Mouse (Mus musculus) cerebellum, adult 2 months (tissue): ENCODE data around the gene Hadhb. TPM values are rescaled to one million over a fixed set of nuclear protein-coding genes. Genes with fewer than 3 reads are reported as not detected.

Experiments used
- DNase-seq, 2 experiments: peaks; one replicate each; pipeline ENCODE4 v3.0.0; 2021
- H3K27ac ChIP-seq: fragments of 200-500 bp; 2 replicates; pipeline ENCODE4 v1.5.1; 2012; ENCODE audit warnings: low read length, control low read depth, inconsistent platforms; ENCODE audit not compliant: insufficient read depth
- H3K27me3 ChIP-seq: fragments of 200-500 bp; 2 replicates; pipeline ENCODE4 v1.6.1; 2012; ENCODE audit warnings: inconsistent platforms, mild to moderate bottlenecking, low read length, moderate library complexity; ENCODE audit not compliant: control insufficient read depth, insufficient read depth
- H3K4me1 ChIP-seq: fragments of 200-500 bp; 2 replicates; pipeline ENCODE4 v1.6.1; 2011; ENCODE audit warnings: low read length; ENCODE audit not compliant: control insufficient read depth, insufficient read depth
- H3K4me3 ChIP-seq: fragments of 200-500 bp; replicated peaks from 2 replicates; pipeline ENCODE3; 2011; ENCODE audit warnings: mild to moderate bottlenecking, low read depth, low read length, control low read depth; ENCODE audit not compliant: insufficient read depth
- CTCF ChIP-seq: fragments of 200-500 bp; IDR thresholded peaks from 2 replicates; pipeline ENCODE4 v1.5.1; 2011; ENCODE audit warnings: low read depth, mild to moderate bottlenecking, control low read depth, low read length, moderate library complexity, borderline replicate concordance; ENCODE audit not compliant: insufficient read depth
- POLR2A ChIP-seq: fragments of 200-500 bp; IDR thresholded peaks from 2 replicates; pipeline ENCODE4 v1.6.1; 2011; ENCODE audit warnings: low read length, control low read depth, borderline replicate concordance; ENCODE audit not compliant: insufficient read depth
- WGBS: fragments of 180-500 bp; shearing (Covaris S2); methylation state at CpG from one replicate; pipeline ENCODE4 v1.1.7; 2018; 5-methylcytosine and 5-hydroxymethylcytosine counted together
- polyA plus RNA-seq: library from polyadenylated mRNA; depleted of rRNA; stranded (reverse); fragments of >200 nt; gene quantifications from 2 replicates; pipeline ENCODE4 v1.2.3, GENCODE M21; 2012; rRNA removed

Gene Hadhb
- polyA plus RNA-seq, 1 experiment = 148 TPM

GRCm38 (mm10) chr5:30232271-30232971 lies 77.4 kb downstream of the Hadhb start, which contains the start of gene Selenoi:
Selenoi (plus strand) TSS chr5:30232581.
- 2% methylated on average over 71 of the region's 71 CpGs for WGBS
- TF ChIP-seq CTCF (no peak), POLR2A (peak; percentile 94)
- Histone ChIP-seq H3K4me3 (peak within 1 kb of the TSS; percentile 78), H3K27me3 (no peaks in the 10 kb centered on the region), H3K4me1 (peaks cover 2% of the 10 kb centered on the region; the same call in 1 of the 2 replicates), H3K27ac (peak within 1 kb of the TSS; percentile 49)
- peak; percentile 100 for DNase-seq

DNA sequence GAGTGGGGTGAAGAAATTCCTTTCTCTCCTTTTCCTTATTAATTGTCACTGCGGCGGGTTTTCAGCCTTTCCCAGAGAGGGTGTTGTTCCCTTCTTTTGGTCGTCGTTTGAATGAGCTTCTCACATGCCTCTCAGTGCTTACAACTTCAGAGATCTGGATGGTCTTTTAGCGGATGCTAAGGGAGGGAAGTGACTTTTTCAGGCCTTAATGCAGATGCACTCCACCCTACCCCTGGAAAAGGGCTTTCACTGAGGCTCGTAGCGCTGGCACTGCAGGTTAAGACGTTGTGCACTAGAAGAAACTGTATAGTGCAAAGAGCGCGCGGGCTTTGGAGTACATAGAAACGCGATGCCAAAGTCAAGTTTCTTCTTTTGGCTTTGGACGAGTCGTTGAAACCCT lies 78.0 kb downstream of the Hadhb start:
- DNase-seq = peak in 1 of 2 experiments; percentile 26
- TF ChIP-seq POLR2A (no peak), CTCF (no peak)
- Histone ChIP-seq H3K27me3 (no peaks in the 10 kb centered on the region), H3K27ac (peak overlapping the region; percentile 17; the same call in 1 of the 2 replicates), H3K4me1 (peaks cover 2% of the 10 kb centered on the region; the same call in 1 of the 2 replicates), H3K4me3 (peak overlapping the region; percentile 64)
- under 1% methylated on average over 15 of the region's 15 CpGs for WGBS

DNA sequence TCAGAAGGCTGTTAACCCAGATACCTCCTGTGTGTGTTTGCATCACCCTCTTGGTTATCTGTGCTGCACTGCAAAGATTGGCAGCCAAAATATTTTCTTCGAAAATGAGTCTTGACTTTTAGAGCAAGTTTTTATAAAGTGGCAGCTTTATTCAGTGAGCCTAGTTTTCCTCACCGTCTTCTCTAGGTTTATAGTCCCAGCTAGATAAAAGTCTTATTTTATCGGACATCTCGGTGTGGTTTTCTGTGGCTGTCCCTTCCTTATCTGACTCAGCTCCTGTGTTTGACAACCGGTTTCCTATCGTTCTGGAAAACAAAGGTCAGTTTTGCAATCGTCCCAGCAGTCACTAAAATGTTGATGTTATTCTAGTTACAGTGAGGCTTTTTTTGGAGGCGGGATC lies 78.9 kb downstream of the Hadhb start:
- Histone ChIP-seq H3K27me3 (no peaks in the 10 kb centered on the region), H3K27ac (no peak overlapping the region), H3K4me1 (peaks cover 2% of the 10 kb centered on the region; the same call in 1 of the 2 replicates), H3K4me3 (no peak overlapping the region)
- 33% methylated on average over 8 of the region's 8 CpGs for WGBS
- TF ChIP-seq POLR2A (no peak), CTCF (no peak)
- no peak for DNase-seq

Other genes starting within 250 kb of the Hadhb start
- not detected in 2 replicates for gene Il6, start 142.1 kb upstream of the Hadhb start, polyA plus RNA-seq
- 3.5 and 4.5 TPM in 2 replicates for gene Tyms, start 81.6 kb upstream of the Hadhb start, polyA plus RNA-seq
- 23.7 and 25.6 TPM in 2 replicates for gene Garem2, start 50.1 kb upstream of the Hadhb start, polyA plus RNA-seq
- 7.0 and 7.6 TPM in 2 replicates for gene 3110082J24Rik, start 49.2 kb upstream of the Hadhb start, polyA plus RNA-seq
- gene Hadha, start 86 bp upstream of the Hadhb start, polyA plus RNA-seq = 88.2 and 89.6 TPM in 2 replicates
- gene Adgrf3, start 50.5 kb downstream of the Hadhb start, polyA plus RNA-seq = not detected in 2 replicates
- gene Selenoi, start 77.3 kb downstream of the Hadhb start, polyA plus RNA-seq = 33.9 and 38.0 TPM in 2 replicates
- gene Drc1, start 126.1 kb downstream of the Hadhb start, polyA plus RNA-seq = 2.4 and 2.5 TPM in 2 replicates